Mouse (Mus musculus) inflammation-experienced regulatory T-cells (primary cell): ENCODE measurements around the gene 9530002B09Rik. TPM values are rescaled to one million over a fixed set of nuclear protein-coding genes. Genes with fewer than 3 reads are reported as not detected.

Experiments used
- polyA plus RNA-seq, 2 experiments: library from polyadenylated mRNA; unstranded; fragments of 100-300 nt; shearing (Covaris generic); gene quantifications; one replicate each; pipeline ENCODE4 v1.2.1; 2017

Gene 9530002B09Rik
- polyA plus RNA-seq, result not detected

GRCm38 (mm10) chr4:122688975-122689374, at the start of gene 9530002B09Rik:
TSS of gene 9530002B09Rik (plus strand) at chr4:122689275.

Other genes starting within 250 kb of the 9530002B09Rik start
- gene Ppt1, start 147.0 kb downstream of the 9530002B09Rik start, polyA plus RNA-seq, result 100 to 1,000 TPM in 1 of 2 experiments, 10 to 100 TPM in 1; 88.7 to 104 TPM
- gene Cap1, start 196.8 kb downstream of the 9530002B09Rik start, polyA plus RNA-seq, result 100 to 1,000 TPM; 113 to 140 TPM